Mouse (Mus musculus): Measurements from ENCODE around the gene Bcl2. TPM values are rescaled to one million over a fixed set of nuclear protein-coding genes. Genes with fewer than 3 reads are reported as not detected.
A peak's percentile ranks its signal among the peaks of the same experiment; 100 is the strongest.

Gene Bcl2
- total RNA-seq, 2 experiments from 2014 or later, result 9.9 to 11.0 TPM

DNA sequence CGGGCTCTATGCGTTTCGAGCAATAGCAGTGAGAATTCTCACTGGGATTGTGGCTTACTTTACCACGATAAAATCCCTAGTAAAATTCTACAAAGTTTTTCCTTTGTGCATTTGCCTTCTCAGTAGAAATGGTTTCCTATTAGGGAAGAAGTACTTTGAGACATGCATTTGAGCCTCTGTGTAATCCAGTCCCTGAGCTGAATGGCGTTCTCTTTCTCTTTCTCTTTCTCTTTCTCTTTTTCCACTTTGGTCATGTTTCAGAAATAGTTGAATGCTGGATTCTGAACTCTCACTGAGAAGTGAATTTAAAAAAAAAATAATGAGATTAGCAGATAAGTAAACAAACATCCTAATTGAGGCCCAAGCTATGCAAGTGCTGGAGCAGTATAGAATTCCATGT, 191.1 kb downstream of the Bcl2 start:
- DNase-seq (ENCODE audit: low spot score in 2 of 2), result no peak

DNA sequence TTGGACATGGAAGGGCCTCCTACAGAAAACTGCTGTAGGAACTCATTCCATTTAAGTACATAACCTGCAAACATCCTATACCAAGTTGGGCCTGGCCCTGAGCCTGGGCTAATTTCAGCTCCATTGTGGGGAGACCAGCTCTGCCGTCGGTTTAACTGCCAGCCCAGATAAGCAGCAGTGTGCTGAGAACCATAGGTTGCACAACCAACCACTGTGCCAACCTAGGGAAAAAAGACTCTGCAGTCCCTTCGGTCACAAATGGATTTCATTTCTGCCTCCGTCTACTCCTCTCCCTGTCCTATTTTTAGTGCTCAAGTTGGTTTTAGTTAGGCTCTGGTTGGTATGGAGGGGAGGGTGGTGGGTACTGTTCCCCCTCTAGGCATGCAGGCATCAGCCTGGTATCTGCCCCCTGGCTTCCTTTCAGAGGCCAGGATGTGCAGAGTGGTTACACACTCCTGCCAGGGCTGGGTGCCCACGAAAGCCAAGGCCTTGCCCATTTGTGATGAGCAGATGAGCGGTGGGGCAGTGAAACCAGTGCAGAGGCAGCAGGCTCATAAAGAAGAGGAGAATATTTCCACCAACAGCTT, 196.4 kb downstream of the Bcl2 start:
- DNase-seq (ENCODE audit: low spot score in 2 of 2), result no peak

GRCm38 (mm10) chr1:106517099-106517498, 197.0 kb downstream of the Bcl2 start:
- no peak for DNase-seq (ENCODE audit: low spot score in 2 of 2)

DNA sequence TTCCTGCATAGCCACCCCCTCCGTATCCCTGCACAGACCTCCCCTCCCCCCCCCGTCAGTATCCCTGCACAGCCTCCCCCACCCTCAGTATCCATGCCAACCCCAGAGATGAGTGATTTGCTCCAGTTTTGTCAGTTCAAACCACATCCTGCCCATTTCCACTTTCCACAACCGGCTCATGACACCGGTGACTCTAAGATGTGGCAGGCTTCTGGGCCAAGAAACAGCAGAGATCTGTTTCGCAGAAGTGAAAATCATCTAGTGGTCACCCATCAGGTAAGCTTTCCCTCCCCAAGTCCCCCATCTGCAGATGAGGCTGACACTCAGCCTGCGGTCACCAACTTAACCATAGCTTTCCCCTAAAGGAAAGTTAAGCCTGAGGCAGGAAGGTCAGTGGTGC, 198.5 kb downstream of the Bcl2 start:
- DNase-seq (ENCODE audit: low spot score in 2 of 2), result no peak

GRCm38 (mm10) chr1:106513890-106514643, 200.0 kb downstream of the Bcl2 start:
- DNase-seq (ENCODE audit: low spot score in 2 of 2), result no peak

GRCm38 (mm10) chr1:106513481-106513880, 200.6 kb downstream of the Bcl2 start:
- no peak for DNase-seq (ENCODE audit: low spot score in 2 of 2)

- DNase-seq (ENCODE audit: low spot score in 2 of 2), result peak; percentile 47 to 73
Measured at GRCm38 (mm10) chr1:106511593-106511992, 202.5 kb downstream of the Bcl2 start.

- no peak for DNase-seq (ENCODE audit: low spot score in 2 of 2)
Measured at GRCm38 (mm10) chr1:106507556-106507955, 206.5 kb downstream of the Bcl2 start.

DNA sequence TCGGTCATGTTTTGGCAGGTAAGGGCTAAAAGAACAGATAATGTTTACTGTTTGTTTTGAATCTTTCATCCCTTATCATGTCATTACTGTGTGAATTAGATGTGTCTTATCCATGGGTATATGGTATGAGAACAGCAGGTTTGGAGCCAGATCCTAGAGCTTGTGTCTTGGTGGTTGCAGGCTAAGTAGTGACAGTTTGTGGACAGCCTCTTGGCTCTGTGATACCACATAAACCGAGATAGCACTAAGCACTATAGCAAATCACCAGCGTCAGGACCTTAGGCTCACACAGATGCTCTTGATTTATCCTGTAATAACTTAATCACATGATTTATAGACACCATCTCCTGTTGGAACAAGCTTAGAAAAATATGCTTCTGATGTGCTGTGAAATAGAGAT, 210.2 kb downstream of the Bcl2 start:
- DNase-seq (ENCODE audit: low spot score in 2 of 2), result no peak

GRCm38 (mm10) chr1:106503407-106503806, 210.7 kb downstream of the Bcl2 start:
- DNase-seq (ENCODE audit: low spot score in 2 of 2), result no peak

GRCm38 (mm10) chr1:106497999-106498398, 216.1 kb downstream of the Bcl2 start:
- no peak for DNase-seq (ENCODE audit: low spot score in 2 of 2)

Small RNAs within 50 kb of the gene (microRNA-seq; reads per million reads assigned to microRNA genes)
- 0 reads per million in 2 experiments for gene Mir3473f

Other genes starting within 250 kb of the Bcl2 start
- 10 to 100 TPM; 24.7 to 25.8 TPM for gene Kdsr, start 45.5 kb upstream of the Bcl2 start, total RNA-seq (2021)
- 10 to 100 TPM; 49.7 to 52.7 TPM for gene Vps4b, start 82.5 kb upstream of the Bcl2 start, total RNA-seq (2021)
- not detected for gene Serpinb5, start 146.9 kb upstream of the Bcl2 start, total RNA-seq (2021)
- gene Serpinb12, start 220.2 kb upstream of the Bcl2 start, total RNA-seq (2021), result not detected

All from layer of hippocampus, postnatal 14 days (tissue).